Mouse (Mus musculus) megakaryocyte progenitor cell, adult 5-6 weeks (primary cell): Measurements from ENCODE around the gene Snrnp25. TPM values are rescaled to one million over a fixed set of nuclear protein-coding genes. Genes with fewer than 3 reads are reported as not detected.

Source experiments
- ATAC-seq: replicated peaks from 2 replicates; pipeline ENCODE4 v1.8.0; 2016; ENCODE audit warnings: mild to moderate bottlenecking, moderate TSS enrichment, inconsistent platforms; ENCODE audit not compliant: poor library complexity
- total RNA-seq, 2 experiments: library from RNA; stranded (forward) in 1 of 2; stranded (reverse) in 1 of 2; fragments of 157-497, 149-512 nt in 1 of 2; fragments of 200-1000 nt in 1 of 2; gene quantifications; 2 replicates each; pipeline versions ENCODE4 v1.2.3 to v1.2.4; 2015 to 2017

Gene Snrnp25
- total RNA-seq, 2 experiments from 2014 or later: 56.5 to 70.3 TPM

- no peak for ATAC-seq
Observed at GRCm38 (mm10) chr11:32223297-32223967, 18.2 kb downstream of the Snrnp25 start.

GRCm38 (mm10) chr11:32224468-32225139 is 19.4 kb downstream of the Snrnp25 start:
- ATAC-seq: peak; percentile 29

- ATAC-seq: no peak
Observed at GRCm38 (mm10) chr11:32225222-32226104, 20.2 kb downstream of the Snrnp25 start.

GRCm38 (mm10) chr11:32226124-32226871 is 21.1 kb downstream of the Snrnp25 start, which contains the start of gene Mpg:
Gene Mpg, plus strand, starts transcription at chr11:32226505.
- ATAC-seq: peak; percentile 81

GRCm38 (mm10) chr11:32227041-32227440 is 21.8 kb downstream of the Snrnp25 start:
- ATAC-seq: no peak

GRCm38 (mm10) chr11:32227555-32227954 is 22.3 kb downstream of the Snrnp25 start:
- ATAC-seq: no peak

- no peak for ATAC-seq
Observed at GRCm38 (mm10) chr11:32228292-32228845, 23.2 kb downstream of the Snrnp25 start.

GRCm38 (mm10) chr11:32230220-32230619 is 25.0 kb downstream of the Snrnp25 start:
- no peak for ATAC-seq

- ATAC-seq: 0 out of 2 replicates have a peak, but pooled peaks have one; percentile 10
Observed at GRCm38 (mm10) chr11:32231125-32231524, 25.9 kb downstream of the Snrnp25 start.

GRCm38 (mm10) chr11:32232848-32233247 is 27.6 kb downstream of the Snrnp25 start:
- ATAC-seq: no peak

GRCm38 (mm10) chr11:32233895-32234294 is 28.7 kb downstream of the Snrnp25 start:
- no peak for ATAC-seq

GRCm38 (mm10) chr11:32234816-32235485 is 29.7 kb downstream of the Snrnp25 start:
- no peak for ATAC-seq

- no peak for ATAC-seq
Observed at GRCm38 (mm10) chr11:32235646-32236045, 30.4 kb downstream of the Snrnp25 start.

- no peak for ATAC-seq
Observed at GRCm38 (mm10) chr11:32236132-32236531, 30.9 kb downstream of the Snrnp25 start.

GRCm38 (mm10) chr11:32236712-32237410 is 31.6 kb downstream of the Snrnp25 start:
- peak; percentile 56 for ATAC-seq

GRCm38 (mm10) chr11:32237411-32237795 is 32.2 kb downstream of the Snrnp25 start:
- no peak for ATAC-seq

- peak; percentile 92 for ATAC-seq
Observed at GRCm38 (mm10) chr11:32238093-32238860, 33.1 kb downstream of the Snrnp25 start.

- no peak for ATAC-seq
Observed at GRCm38 (mm10) chr11:32241391-32241790, 36.2 kb downstream of the Snrnp25 start.
